Mouse (Mus musculus): Measurements from ENCODE around the gene Neb. TPM values are rescaled to one million over a fixed set of nuclear protein-coding genes. Genes with fewer than 3 reads are reported as not detected.
"Not testable (repeated sequence)": the region's sequence is repeated elsewhere in the genome, so short reads cannot be mapped to it uniquely, and the experiment has no call there.

The Neb gene
- total RNA-seq, 2 experiments from 2014 or later, result 0.08 TPM; not detected in 1

- ATAC-seq (replicated peaks; ENCODE audit: low FRiP score, poor library complexity, severe bottlenecking), result no peak
Measured at GRCm38 (mm10) chr2:52212561-52212961, 165.7 kb downstream of the Neb start.

- ATAC-seq (replicated peaks; ENCODE audit: low FRiP score, poor library complexity, severe bottlenecking), result no peak
Measured at GRCm38 (mm10) chr2:52211358-52211899, 166.8 kb downstream of the Neb start.

- ATAC-seq (replicated peaks; ENCODE audit: low FRiP score, poor library complexity, severe bottlenecking), result no peak
Measured at GRCm38 (mm10) chr2:52210685-52211084, 167.6 kb downstream of the Neb start.

GRCm38 (mm10) chr2:52204992-52205391, 173.3 kb downstream of the Neb start:
- ATAC-seq (replicated peaks; ENCODE audit: low FRiP score, poor library complexity, severe bottlenecking), result no peak

- ATAC-seq (replicated peaks; ENCODE audit: low FRiP score, poor library complexity, severe bottlenecking), result no peak
Measured at GRCm38 (mm10) chr2:52193629-52194028, 184.6 kb downstream of the Neb start.

GRCm38 (mm10) chr2:52179678-52180077, 198.6 kb downstream of the Neb start:
- no peak for ATAC-seq (replicated peaks; ENCODE audit: low FRiP score, poor library complexity, severe bottlenecking)

- ATAC-seq (replicated peaks; ENCODE audit: low FRiP score, poor library complexity, severe bottlenecking), result no peak
Measured at GRCm38 (mm10) chr2:52177726-52178125, 200.5 kb downstream of the Neb start.

GRCm38 (mm10) chr2:52177184-52177583, 201.1 kb downstream of the Neb start:
- no peak for ATAC-seq (replicated peaks; ENCODE audit: low FRiP score, poor library complexity, severe bottlenecking)

GRCm38 (mm10) chr2:52176537-52176936, 201.7 kb downstream of the Neb start:
- ATAC-seq (replicated peaks; ENCODE audit: low FRiP score, poor library complexity, severe bottlenecking), result no peak

GRCm38 (mm10) chr2:52174951-52175350, 203.3 kb downstream of the Neb start:
- no peak for ATAC-seq (replicated peaks; ENCODE audit: low FRiP score, poor library complexity, severe bottlenecking)

- ATAC-seq (replicated peaks; ENCODE audit: low FRiP score, poor library complexity, severe bottlenecking), result no peak
Measured at GRCm38 (mm10) chr2:52169243-52170005, 208.8 kb downstream of the Neb start.

GRCm38 (mm10) chr2:52153064-52153463, 225.2 kb downstream of the Neb start:
- no peak for ATAC-seq (replicated peaks; ENCODE audit: low FRiP score, poor library complexity, severe bottlenecking)

- no peak for ATAC-seq (replicated peaks; ENCODE audit: low FRiP score, poor library complexity, severe bottlenecking)
Measured at GRCm38 (mm10) chr2:52133351-52133750, 244.9 kb downstream of the Neb start.

GRCm38 (mm10) chr2:52131370-52131769, 246.9 kb downstream of the Neb start:
- ATAC-seq (replicated peaks; ENCODE audit: low FRiP score, poor library complexity, severe bottlenecking), result not testable (repeated sequence)

GRCm38 (mm10) chr2:52114086-52114485, 264.2 kb downstream of the Neb start:
- ATAC-seq (replicated peaks; ENCODE audit: low FRiP score, poor library complexity, severe bottlenecking), result no peak

Other genes with a start within 250 kb of the Neb start
- 23.5 and 24.9 TPM in 2 replicates for gene Arl5a, start 46.4 kb upstream of the Neb start, total RNA-seq (2015; ENCODE audit: low replicate concordance)
- gene Arl5a, start 46.4 kb upstream of the Neb start, total RNA-seq (2017; ENCODE audit: low replicate concordance), result 11.5 and 15.3 TPM in 2 replicates

Data from erythroid progenitor cell, adult 5-6 weeks (primary cell).